Mouse (Mus musculus): ENCODE results near the gene Akt1. TPM values are rescaled to one million over a fixed set of nuclear protein-coding genes. Genes with fewer than 3 reads are reported as not detected.
A peak's percentile ranks its signal among the peaks of the same experiment; 100 is the strongest.

Gene Akt1
- polyA plus RNA-seq, 1 experiment from 2014 or later, result 281 TPM

- no peaks in the 10 kb centered on the region for H3K27me3 ChIP-seq
- no peak for ATAC-seq
- ChIA-PET CTCF (no interaction called here), POLR2A (no interaction called here)
- DNase-seq (ENCODE audit: low read depth, low spot score), result no peak
- no peak for TF ChIP-seq CTCF (IDR thresholded peaks at IDR 0.05)
- in situ Hi-C loops (cut with MboI; ENCODE audit: low pct_unique_long_range_greater_than_20kb), result no loop called here
Observed at GRCm38 (mm10) chr12:112643126-112643525, 31.6 kb downstream of the Akt1 start.

DNA sequence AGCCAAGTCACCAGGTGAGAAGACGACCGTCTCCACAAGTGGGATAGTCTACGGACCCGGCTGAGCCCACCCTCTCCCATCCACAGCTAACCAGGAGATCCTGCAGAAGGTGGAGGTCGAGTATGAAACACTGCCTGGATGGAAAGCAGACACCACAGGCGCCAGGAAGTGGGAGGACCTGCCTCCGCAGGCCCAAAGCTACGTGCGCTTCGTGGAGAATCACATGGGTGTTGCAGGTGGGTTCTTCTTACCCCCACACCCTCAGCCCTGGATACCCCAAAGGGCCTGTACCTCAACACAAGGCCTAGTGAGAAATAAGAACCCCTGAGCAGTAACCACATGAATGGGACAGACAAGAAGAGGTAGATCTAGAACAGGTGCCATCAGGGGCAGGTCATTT is 35.2 kb downstream of the Akt1 start:
- DNase-seq (ENCODE audit: low read depth, low spot score) (no peak), ATAC-seq (no peak)
- in situ Hi-C loops (cut with MboI; ENCODE audit: low pct_unique_long_range_greater_than_20kb), result no loop called here
- POLR2A ChIA-PET, result no interaction called here
- no peaks in the 10 kb centered on the region for H3K27me3 ChIP-seq
- no peak for TF ChIP-seq CTCF (IDR thresholded peaks at IDR 0.05)
- CTCF ChIA-PET, result no interaction called here

- no peak for TF ChIP-seq CTCF (IDR thresholded peaks at IDR 0.05)
- no peaks in the 10 kb centered on the region for H3K27me3 ChIP-seq
- DNase-seq (ENCODE audit: low read depth, low spot score), result no peak
- ATAC-seq, result no peak
- ChIA-PET CTCF (no interaction called here), POLR2A (no interaction called here)
- in situ Hi-C loops (cut with MboI; ENCODE audit: low pct_unique_long_range_greater_than_20kb), result no loop called here
Observed at GRCm38 (mm10) chr12:112633686-112634085, 41.0 kb downstream of the Akt1 start.

DNA sequence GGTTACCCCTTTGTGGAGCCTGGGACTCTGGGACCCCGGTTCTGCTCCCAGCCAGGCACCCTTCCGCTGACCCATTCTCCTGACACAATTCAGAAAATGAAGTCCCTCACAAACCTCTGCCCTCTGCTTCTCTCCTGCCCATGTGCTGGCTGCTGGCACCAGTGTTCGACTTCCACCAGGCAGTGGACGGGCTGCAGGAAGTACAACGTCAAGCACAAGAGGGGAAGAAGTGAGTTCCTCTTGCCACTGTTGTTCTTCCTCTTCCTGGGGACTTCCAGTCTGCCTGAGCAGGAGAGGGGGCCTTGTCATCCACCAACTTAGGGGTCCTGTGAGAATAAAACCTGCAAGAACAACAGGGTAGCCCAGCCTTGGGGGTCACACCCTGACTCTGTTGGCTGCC is 41.8 kb downstream of the Akt1 start:
- ChIA-PET POLR2A (no interaction called here), CTCF (no interaction called here)
- in situ Hi-C loops (cut with MboI; ENCODE audit: low pct_unique_long_range_greater_than_20kb), result no loop called here
- DNase-seq (ENCODE audit: low read depth, low spot score) (no peak), ATAC-seq (no peak)
- no peaks in the 10 kb centered on the region for H3K27me3 ChIP-seq
- TF ChIP-seq CTCF (IDR thresholded peaks at IDR 0.05), result no peak

- ChIA-PET CTCF (no interaction called here), POLR2A (no interaction called here)
- no peak for ATAC-seq
- no peak for DNase-seq (ENCODE audit: low read depth, low spot score)
- in situ Hi-C loops (cut with MboI; ENCODE audit: low pct_unique_long_range_greater_than_20kb), result no loop called here
- no peaks in the 10 kb centered on the region for H3K27me3 ChIP-seq
- no peak for TF ChIP-seq CTCF (IDR thresholded peaks at IDR 0.05)
Observed at GRCm38 (mm10) chr12:112632084-112632777, 42.5 kb downstream of the Akt1 start.

GRCm38 (mm10) chr12:112631472-112631871 is 43.2 kb downstream of the Akt1 start:
- no peak for DNase-seq (ENCODE audit: low read depth, low spot score)
- no peak for ATAC-seq
- no peak for TF ChIP-seq CTCF (IDR thresholded peaks at IDR 0.05)

DNA sequence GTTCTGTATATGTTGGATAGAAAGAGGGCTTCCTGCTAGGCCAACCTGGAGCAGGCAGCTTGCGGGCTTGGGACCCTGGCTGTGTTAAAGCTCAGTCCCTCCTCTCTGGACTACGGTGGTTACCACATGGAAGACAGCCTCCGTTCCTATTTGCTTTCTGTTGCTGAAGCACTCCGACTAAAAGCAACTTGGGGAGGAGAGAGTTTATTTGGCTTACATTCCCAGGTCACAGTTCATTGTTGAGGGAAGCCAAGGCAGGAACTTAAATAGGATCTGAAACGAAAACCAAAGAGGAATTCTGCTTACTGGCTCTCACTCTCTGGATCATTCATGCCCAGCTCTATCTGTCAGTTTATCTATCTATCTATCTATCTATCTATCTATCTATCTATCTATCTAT is 43.9 kb downstream of the Akt1 start:
- no peak for ATAC-seq
- no peaks in the 10 kb centered on the region for H3K27me3 ChIP-seq
- DNase-seq (ENCODE audit: low read depth, low spot score), result no peak
- TF ChIP-seq CTCF (IDR thresholded peaks at IDR 0.05), result no peak
- CTCF ChIA-PET, result interaction anchor here (2.1 kb wide), 1 partner anchor 79 kb away, joined by 6 read pairs; no protein-coding TSS in a partner anchor
- in situ Hi-C loops (cut with MboI; ENCODE audit: low pct_unique_long_range_greater_than_20kb), result no loop called here
- POLR2A ChIA-PET, result no interaction called here

More at GRCm38 (mm10) chr12:112631472-112631871, 43.2 kb downstream of the Akt1 start:
- ChIA-PET CTCF (no interaction called here), POLR2A (no interaction called here)
- in situ Hi-C loops (cut with MboI; ENCODE audit: low pct_unique_long_range_greater_than_20kb), result no loop called here
- no peaks in the 10 kb centered on the region for H3K27me3 ChIP-seq

DNA sequence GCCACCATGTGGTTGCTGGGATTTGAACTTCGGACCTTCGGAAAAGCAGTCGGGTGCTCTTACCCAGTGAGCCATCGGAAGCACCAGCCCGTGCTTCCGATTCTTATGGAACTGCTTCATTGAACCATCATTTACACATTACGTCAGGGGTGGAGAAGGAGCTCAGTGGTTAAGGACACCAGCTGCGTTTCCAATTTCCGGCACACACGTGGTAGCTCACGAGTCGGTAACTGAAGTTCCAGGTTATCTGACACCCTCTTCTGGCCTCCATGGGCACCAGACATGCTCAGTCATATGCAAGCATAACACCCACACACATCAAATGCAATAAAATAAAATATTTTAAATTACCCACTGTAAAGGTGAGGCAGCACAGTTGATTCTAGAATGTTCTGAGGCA is 44.7 kb downstream of the Akt1 start:
- no peak for TF ChIP-seq CTCF (IDR thresholded peaks at IDR 0.05)
- POLR2A ChIA-PET, result interaction anchor here (0.6 kb wide), 1 partner anchor 33 kb away, joined by 3 read pairs; no protein-coding TSS in a partner anchor
- CTCF ChIA-PET, result interaction anchor here (2.1 kb wide), 1 partner anchor 78 kb away, joined by 6 read pairs; no protein-coding TSS in a partner anchor
- ATAC-seq, result no peak
- in situ Hi-C loops (cut with MboI; ENCODE audit: low pct_unique_long_range_greater_than_20kb), result no loop called here
- no peaks in the 10 kb centered on the region for H3K27me3 ChIP-seq
- no peak for DNase-seq (ENCODE audit: low read depth, low spot score)

- ChIA-PET POLR2A (interaction anchor here (1.2 kb wide), 1 partner anchor 8 kb away, joined by 4 read pairs; no protein-coding TSS in a partner anchor), CTCF (interaction anchor here (2.1 kb wide), 1 partner anchor 77 kb away, joined by 6 read pairs; no protein-coding TSS in a partner anchor)
- TF ChIP-seq CTCF (IDR thresholded peaks at IDR 0.05), result no peak
- ATAC-seq (peak; percentile 60), DNase-seq (ENCODE audit: low read depth, low spot score) (no peak)
- no peaks in the 10 kb centered on the region for H3K27me3 ChIP-seq
- in situ Hi-C loops (cut with MboI; ENCODE audit: low pct_unique_long_range_greater_than_20kb), result no loop called here
Observed at GRCm38 (mm10) chr12:112628928-112629721, 45.6 kb downstream of the Akt1 start.

DNA sequence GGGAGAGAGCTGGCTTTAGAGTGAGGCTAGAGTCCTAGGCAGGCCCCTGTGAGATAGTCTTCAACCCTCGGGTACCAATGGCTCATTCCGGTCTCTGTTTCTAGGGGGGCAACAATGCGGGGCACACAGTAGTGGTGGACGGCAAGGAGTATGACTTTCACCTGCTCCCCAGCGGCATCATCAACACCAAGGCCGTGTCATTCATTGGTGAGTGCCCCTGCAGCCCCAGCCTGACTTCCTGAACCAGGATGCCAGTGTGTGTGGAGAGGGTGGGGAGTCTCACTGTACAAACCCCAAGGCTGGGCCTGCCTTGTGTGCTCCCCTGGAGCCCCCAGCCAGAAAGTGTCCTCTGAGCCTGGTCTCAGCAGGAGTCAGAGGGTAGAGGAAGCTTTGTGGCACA is 46.5 kb downstream of the Akt1 start:
- ChIA-PET CTCF (interaction anchor here (1.3 kb wide), 1 partner anchor 76 kb away, joined by 10 read pairs; no protein-coding TSS in a partner anchor), POLR2A (interaction anchor here (1.2 kb wide), 1 partner anchor 7 kb away, joined by 4 read pairs; no protein-coding TSS in a partner anchor)
- DNase-seq (ENCODE audit: low read depth, low spot score) (no peak), ATAC-seq (no peak)
- in situ Hi-C loops (cut with MboI; ENCODE audit: low pct_unique_long_range_greater_than_20kb), result no loop called here
- no peaks in the 10 kb centered on the region for H3K27me3 ChIP-seq
- no peak for TF ChIP-seq CTCF (IDR thresholded peaks at IDR 0.05)

Data from Patski (cell line).